Mouse (Mus musculus): ENCODE measurements around the gene Alpk3.
"Not testable (repeated sequence)": the region's sequence is repeated elsewhere in the genome, so short reads cannot be mapped to it uniquely, and the experiment has no call there.

Gene Alpk3

DNA sequence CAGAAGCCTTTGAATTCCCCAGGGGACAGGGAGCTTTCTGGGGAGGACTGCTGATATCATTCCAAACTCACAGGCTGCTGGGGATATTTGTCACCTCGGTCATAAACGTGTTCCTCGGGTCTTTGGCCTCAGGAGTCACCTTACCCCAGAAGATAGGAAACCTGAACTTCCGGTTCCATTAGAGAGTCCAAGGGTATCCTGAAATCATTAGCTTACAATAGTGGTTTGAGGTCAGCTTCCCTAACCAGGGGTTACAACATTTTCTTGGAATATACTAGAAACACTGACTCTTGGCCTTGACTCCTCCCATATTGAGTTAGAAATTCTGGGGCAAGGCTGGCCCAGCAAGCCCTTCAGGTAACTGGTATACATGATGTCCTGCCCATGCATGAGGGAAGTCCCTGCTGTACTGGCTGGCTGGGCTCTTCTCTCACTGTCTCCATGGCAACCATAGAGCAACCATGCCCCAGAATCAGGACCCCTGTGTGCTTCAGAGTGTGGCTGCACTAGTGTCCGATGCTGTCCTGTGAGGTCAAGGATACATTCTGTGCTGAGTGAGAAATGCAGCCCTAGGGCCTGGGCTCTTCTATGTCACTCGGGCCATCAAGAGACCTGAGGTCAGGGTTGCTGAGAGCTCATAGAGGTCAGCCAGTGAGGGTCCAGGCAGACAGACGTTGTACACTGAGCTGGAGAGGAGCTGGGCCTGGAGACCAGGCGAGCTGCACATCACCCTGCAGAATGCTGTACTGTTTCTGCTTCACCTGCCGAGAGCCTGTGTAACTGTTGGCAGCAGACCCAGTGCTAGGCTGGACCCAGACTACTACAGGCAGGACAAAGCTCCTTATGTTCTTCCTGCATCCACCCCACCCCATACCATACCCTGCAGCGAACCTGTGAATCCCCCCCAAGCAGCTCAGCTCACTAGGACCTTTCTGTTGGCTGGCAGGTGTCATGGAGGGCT is 68.1 kb downstream of the Alpk3 start:
- in situ Hi-C loops (cut with MboI, MseI) = no loop called here

DNA sequence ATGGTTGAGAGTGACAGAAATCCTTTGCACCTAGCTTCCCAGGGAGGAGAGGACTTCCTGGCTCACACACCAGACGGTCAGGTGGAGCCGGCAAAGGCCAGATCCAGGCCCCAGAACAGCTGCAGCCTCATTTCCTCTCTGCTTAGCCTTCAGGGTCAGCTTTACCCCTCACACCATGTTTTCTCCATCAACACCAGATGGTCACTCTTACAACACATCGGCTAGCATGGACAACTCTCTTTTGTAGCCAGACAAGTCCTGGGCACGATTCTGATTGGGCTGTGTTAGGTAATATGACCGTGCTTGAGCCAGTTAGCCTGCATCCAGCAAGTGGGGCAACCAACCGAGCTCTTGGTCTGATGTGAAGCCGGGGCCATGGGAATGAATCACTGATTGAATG is 74.5 kb downstream of the Alpk3 start:
- in situ Hi-C loops (cut with MboI, MseI) = no loop called here

DNA sequence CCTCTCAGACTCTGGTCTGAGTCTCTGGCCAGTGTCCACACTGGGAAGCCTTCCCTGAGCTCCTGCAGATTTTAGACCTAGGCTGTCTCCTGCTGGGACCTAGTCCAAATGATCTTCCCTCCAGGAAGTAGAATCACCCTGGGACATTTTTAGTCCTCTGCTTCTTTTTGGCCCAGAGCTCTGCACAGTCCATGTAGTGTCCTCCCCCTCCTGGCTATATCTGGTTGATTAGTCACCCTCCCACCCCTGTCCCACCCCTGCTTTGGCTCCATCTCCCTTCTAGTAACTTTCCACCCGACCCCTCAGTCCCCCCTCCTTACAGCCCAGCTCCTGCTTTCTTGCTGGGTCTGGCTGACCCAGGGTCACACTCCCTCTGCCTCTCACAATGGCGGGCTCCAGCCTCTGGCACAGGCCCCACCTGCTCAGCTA is 75.5 kb downstream of the Alpk3 start:
- in situ Hi-C loops (cut with MboI, MseI) = no loop called here

DNA sequence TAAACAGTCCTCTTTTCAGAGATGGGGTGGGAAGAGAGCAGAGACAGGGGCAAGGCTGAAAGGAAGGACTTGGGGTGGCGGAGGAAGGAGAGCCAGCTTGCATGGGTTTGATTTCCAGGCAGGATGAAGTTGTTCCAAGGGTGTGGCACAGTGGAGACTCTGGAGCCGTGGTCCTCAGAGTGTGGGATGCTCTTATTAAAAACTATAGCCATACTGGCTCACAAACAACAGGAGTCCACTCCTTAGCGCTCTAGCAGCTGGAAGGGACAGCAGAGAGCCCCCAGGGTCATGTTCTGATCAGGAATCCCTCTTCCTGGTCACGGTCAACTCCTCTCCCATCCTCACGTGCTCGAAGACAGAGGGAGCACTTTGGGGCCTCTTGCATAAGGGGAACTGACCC is 76.0 kb downstream of the Alpk3 start:
- in situ Hi-C loops (cut with MboI, MseI) = no loop called here

DNA sequence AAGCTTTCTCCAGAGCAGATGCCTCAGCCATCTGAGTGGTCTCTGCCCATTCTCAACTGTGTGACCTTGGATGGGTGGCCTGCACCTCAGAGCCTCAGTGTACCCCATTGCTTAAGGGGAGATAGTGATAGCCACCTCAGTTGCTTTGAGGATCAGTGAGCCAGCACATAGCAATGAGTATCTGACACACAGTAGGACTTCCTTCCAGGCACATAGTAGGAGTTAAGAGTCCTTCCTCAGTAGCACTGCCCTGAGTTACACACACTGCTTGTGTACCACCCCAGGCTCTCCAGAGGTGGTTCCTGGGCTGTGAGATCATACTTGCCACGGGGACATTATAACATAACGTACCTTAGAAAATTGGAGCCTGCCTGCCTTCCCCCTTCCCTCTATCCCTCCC is 76.5 kb downstream of the Alpk3 start:
- in situ Hi-C loops (cut with MboI, MseI) = no loop called here

DNA sequence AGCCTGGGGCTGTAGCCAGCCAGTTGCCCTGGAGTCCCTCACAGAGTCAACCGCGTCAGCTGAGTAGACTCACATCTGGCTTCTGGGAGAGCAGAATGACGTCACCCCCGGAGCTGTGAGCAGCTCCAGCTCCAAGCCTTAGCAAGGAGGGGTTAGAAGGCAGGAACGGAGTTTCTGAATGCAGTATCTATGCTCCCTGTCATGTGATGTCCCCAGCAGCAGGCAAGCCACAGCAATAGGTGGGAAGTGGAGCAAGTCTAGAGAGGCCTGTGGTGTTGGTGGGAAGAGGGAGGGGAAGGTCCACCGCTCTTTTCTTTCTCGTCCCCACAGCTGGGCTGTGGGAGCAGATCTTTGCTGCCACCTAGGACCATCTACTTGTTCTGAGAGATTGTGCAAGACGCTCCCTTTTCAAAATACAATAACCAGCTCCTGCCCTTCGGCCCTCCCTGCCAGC is 77.2 kb downstream of the Alpk3 start:
- in situ Hi-C loops (cut with MboI, MseI) = no loop called here

DNA sequence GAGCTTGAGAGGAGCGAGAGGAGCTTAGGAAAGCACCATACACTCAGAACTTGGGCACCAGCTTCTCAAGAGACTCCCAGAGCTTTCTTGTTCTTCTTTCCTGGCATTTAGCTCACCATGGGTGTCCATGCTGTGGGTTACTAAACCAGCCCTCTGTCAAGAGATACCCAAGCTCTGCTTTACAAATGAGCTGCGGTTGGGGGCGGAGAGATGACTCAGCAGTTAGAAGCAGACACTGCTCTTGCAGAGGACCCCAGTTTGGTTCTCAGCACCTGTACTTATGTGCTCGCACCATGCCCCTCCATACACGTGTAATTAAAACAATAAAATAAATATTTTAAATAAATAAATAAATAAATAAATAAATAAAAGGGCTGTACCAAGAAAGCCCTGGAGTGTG is 79.9 kb downstream of the Alpk3 start:
- in situ Hi-C loops (cut with MboI, MseI) = no loop called here

DNA sequence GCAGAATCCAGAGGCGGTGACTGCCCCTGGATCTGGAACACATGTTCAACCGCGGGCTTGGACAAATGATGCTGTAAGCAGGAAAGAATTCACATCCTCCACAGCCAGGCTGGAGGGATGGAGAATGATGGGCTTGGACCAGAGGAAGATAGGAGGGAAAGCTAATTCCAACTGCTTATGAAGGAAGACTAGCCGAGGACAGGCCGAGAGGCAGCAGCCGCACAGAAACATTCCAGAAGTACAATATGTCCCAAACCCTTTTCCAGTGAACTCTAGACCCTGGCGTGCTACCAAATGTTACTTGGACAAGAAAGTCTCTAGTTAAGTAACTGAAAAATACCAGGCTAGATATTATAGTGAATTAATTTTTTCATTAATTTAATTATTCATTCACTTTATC is 81.7 kb downstream of the Alpk3 start:
- in situ Hi-C loops (cut with MboI, MseI) = no loop called here

DNA sequence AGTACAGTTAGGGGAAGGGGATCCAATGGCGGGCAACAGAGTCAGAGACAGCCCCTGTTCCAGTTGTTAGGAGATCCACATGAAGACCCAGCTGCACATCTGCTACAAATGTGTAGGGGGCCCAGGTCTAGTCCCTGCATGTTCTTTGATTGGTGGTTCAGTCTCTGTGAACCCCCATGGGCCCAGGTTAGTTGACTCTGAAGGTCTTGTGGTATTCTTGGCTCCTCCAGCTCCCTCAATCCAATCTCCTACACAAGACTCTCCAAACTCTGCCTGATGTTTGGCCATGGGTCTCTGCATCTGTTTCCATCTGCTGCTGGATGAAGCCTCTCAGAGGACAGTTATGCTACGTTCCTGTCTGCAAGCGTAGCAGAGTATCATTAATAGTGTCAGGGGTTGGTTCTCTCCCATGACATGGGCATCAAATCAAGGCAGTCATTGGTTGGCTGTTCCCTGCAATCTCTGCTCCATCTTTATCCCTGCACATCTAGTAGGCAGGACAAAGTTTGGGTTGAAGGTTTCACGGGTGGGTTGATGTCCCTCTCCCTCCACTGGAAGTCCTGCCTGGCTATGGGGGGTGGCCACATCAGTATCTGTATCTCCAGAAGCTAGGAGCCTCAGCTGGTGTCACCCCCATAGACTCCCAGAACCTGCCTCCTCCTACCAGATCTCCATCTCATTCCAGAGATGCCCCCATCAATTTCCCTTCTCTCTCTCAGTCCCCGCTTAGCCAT is 82.4 kb downstream of the Alpk3 start:
- in situ Hi-C loops (cut with MboI, MseI) = no loop called here

DNA sequence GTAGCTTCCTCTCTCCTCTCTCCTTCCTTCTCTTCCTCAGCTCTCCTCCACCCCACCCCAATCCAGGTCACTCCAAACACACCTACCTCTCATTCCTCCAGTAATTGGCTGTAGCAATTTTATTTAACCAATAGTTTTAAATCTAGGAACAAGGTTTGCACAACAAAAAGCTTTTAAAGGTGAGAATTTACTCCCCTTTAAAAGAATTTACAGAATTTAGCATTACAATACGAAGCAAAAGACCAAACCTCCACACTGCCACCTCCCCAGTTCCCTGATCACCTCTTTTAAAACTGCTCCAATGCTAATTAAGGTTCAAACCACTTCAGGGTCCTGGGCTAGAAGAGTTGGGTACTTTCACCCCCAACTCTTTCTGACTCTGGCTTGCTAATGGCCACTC is 84.1 kb downstream of the Alpk3 start:
- in situ Hi-C loops (cut with MboI, MseI) = no loop called here

DNA sequence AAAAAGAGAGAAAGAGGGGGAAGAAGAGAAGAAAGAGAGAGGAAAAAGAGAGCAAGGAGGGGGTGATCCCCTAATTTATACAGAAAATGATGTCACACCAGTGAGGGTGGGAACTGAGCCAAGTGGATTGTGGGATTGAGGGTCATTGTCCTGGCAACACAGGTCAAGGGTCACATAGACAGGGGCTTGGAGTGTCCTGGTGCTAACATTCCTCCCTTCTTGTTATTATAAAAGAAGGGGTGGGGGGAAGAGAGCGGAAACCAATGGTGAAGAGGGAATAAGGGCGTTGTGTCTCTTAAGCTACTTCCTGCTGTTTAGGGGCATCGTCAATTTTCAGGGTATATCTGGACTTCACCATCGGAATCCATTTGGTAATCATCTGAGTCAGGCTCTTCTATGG is 85.7 kb downstream of the Alpk3 start:
- in situ Hi-C loops (cut with MboI, MseI) = not testable (repeated sequence)

DNA sequence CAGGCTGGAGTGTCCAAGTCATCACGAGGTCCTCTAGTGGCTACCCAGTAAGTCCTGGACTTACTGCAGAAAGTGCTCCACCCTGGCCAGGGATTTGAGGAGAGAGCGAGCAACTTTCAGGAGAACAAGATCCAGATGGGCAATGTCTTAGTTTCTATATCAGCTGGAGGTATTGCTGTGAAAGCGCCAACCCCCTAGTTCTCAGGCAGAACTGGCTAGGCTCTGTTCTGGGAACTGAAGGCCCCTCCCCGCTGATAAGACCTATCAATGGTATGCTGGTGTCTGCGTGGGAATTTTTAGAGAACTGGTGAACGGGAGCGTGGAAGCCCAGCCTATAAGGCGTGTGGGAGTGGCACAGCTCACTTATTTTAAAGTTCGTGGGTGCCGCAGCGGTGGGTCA is 92.4 kb downstream of the Alpk3 start:
- in situ Hi-C loops (cut with MboI, MseI) = no loop called here

DNA sequence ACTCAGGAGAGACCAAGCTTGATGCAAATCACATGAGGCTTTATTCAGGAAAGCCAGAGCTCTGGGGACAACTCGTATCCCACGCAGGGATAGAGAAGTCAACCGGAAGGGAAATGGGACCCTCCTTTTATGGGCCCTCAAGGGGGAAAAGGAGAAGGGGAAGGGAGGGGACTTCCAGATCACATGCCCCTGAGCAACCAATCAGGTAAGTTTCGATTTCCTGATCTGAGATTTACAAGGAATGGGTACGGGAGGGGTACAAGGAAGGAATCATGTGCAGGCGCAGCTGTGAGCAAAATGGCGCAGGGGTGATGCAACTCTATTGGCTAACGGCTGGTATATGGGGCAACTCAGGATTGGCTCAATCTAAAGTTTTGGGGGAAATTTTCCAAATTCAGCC is 93.8 kb downstream of the Alpk3 start:
- in situ Hi-C loops (cut with MboI, MseI) = no loop called here

DNA sequence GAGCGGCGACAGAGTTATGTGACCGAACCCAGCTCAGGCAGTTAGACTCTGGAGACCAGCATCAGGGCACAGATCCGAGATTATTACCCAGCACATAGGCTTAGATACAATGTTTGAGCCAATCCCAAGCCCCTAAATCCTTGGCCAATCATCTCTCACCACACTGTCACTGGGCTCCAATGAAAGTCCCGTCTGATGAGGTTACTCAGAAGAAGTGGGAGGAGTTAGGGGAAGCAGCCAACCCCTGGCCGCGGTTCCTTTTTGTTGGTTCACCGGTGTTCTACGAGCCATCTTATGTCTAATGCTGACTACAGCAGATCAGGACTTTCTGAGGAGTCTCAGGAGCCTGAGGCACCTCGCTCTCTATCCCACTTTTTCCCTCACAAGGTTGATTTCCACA is 94.9 kb downstream of the Alpk3 start:
- in situ Hi-C loops (cut with MboI, MseI) = no loop called here

DNA sequence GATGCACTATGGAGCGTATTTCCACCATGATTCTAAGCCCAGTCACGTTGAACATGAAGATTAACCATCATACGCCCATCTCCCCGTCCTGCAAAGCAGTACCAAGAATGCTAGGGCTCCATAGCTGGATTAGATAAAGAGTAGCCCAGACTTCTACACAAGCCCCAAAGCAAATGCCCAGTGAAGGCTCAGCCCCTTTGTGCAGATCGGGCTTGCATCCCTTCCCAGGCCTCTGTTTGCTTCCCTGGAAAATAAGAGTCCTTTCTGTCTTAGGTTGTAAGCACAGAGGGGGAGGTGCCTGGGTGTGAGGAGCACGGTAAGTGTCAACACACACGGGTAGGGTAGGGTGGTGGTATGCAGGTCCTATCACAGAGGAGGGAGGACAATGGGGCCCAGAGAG is 95.4 kb downstream of the Alpk3 start:
- in situ Hi-C loops (cut with MboI, MseI) = no loop called here

DNA sequence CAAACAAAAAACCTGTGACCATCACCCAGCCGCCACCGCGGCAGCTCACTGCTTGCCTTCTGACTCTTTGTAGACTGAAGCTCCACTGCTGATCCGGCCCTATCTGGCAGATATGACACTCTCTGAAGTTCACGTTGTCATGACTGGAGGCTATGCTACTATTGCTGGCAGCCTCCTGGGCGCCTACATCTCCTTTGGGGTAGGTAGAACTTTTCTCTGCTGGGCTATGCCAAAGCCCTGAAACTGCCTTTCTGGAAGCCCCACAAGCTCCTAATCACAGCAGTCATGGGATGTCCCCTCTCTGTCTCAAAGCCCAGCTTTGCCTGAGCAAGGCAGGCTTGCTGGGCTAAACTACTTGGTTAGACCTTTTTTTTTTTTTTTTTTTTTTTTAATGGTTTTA is 95.9 kb downstream of the Alpk3 start:
- in situ Hi-C loops (cut with MboI, MseI) = no loop called here

DNA sequence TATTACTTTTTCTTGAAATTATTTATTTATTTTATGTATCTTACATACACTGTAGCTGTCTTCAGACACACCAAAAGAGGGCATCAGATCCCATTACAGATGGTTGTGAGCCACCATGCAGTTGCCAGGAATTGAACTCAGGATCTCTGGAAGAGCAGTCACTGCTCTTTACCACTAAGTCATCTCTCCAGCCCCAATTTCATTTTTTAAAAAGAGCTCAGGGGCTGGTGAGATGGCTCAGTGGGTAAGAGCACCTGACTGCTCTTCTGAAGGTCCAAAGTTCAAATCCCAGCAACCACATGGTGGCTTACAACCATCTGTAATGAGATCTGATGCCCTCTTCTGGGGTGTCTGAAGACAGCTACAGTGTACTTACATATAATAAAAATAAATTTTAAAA is 96.8 kb downstream of the Alpk3 start:
- in situ Hi-C loops (cut with MboI, MseI) = not testable (repeated sequence)

DNA sequence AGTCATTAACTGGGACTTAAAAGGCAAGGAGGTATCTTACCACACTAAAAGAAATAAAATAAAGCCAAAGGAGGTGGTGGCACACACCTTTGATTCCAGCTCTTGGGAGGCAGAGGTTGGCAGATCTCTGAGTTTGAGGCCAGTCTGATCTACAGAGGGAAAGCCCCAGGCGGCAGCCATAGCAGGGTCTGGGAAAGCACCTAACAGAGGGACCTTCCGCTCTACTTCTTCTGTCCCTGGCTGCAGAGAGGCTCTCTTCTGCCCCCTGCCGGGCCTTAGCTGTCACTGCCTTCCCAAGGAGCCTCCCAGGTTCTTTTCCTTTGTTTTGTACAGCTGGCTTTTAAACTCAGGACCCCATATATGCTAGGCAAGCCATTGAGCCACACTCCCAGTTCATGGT is 97.6 kb downstream of the Alpk3 start:
- in situ Hi-C loops (cut with MboI, MseI) = no loop called here

Measured in T-helper 17 cell (primary cell).